Mouse (Mus musculus) liver, embryonic 14.5 days (tissue): ENCODE measurements at regions not wholly inside any gene's neighbourhood (a gene's known extent, or its start where the extent isn't known, plus 50 kb on each side); places are given as distances from the start of the nearest gene placed in this dataset.

ENCODE experiments used
- CTCF ChIP-seq: IDR thresholded peaks from 2 replicates; pipeline ENCODE4 v1.5.1; 2016; ENCODE audit warnings: antibody characterized with exemption, low read depth, control low read depth
- EP300 ChIP-seq: IDR thresholded peaks from 2 replicates; pipeline ENCODE4 v1.6.1; 2016; ENCODE audit warnings: antibody characterized with exemption, low read depth

GRCm38 (mm10) chr3:148233616-148234015, 756.7 kb downstream of the Adgrl2 start:
- TF ChIP-seq CTCF = no peak
- no peak for TF ChIP-seq EP300
